Mouse (Mus musculus): ENCODE measurements at regions not wholly inside any gene's neighbourhood (a gene's known extent, or its start where the extent isn't known, plus 50 kb on each side); places are given as distances from the start of the nearest gene placed in this dataset.

GRCm38 (mm10) chr5:58822704-58823103 is 1104.9 kb downstream of the Pcdh7 start:
- DNase-seq = no peak

GRCm38 (mm10) chr5:58825970-58826369 is 1108.2 kb downstream of the Pcdh7 start:
- DNase-seq = no peak

GRCm38 (mm10) chr5:58847001-58847400 is 1129.2 kb downstream of the Pcdh7 start:
- no peak for DNase-seq

GRCm38 (mm10) chr5:58858016-58858415 is 1140.2 kb downstream of the Pcdh7 start:
- no peak for DNase-seq

GRCm38 (mm10) chr5:58893493-58893892 is 1175.7 kb downstream of the Pcdh7 start:
- DNase-seq = no peak

GRCm38 (mm10) chr5:58941436-58941835 is 1223.7 kb downstream of the Pcdh7 start:
- no peak for DNase-seq

GRCm38 (mm10) chr5:58975268-58975667 is 1257.5 kb downstream of the Pcdh7 start:
- DNase-seq = peak; percentile 44 to 77

GRCm38 (mm10) chr5:58987754-58988153 is 1270.0 kb downstream of the Pcdh7 start:
- no peak for DNase-seq

Data from cerebellum, postnatal 14 days (tissue).